Comparison of ENCODE assay signal across 36 mouse cellular contexts in the genomic region with DNA sequence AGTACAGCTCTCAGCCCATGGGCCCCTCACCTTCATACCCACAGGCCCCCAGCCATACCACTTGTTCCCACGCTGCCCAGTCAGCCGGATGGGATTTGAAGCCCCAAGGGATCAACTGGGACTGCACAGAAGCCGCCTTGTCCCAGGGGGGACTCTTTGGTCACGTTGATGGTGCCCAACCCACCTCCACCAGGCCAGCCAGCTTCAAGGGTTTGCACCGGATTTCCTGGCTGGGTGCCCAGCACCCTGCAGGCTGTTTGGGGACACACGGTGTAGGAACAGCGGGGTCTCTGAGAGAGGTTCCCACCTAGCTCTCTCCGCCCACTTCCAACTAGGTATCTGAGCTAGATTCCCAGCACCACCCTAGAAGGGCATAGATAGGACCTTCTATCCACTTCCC. TPM values are rescaled to one million over a fixed set of nuclear protein-coding genes. Genes with fewer than 3 reads are reported as not detected.
DNase-seq lines count a peak whose midpoint lies in the region; ATAC-seq and TF ChIP-seq lines count a peak whose summit lies in the region.
"Had no signal": no experiment of that assay in that cellular context is flagged by ENCODE, and none has a peak within 500 bp of the region (broad histone marks: within the 10 kb centered on the region; RNA-seq: fewer than 3 reads in every experiment).

No protein-coding gene starts in this region.

- in situ Hi-C loops in CH12.LX (cut with MboI; ENCODE audit: low pct_ligation_motif_present, low pct_unique_long_range_greater_than_20kb, low sequenced_read_pairs) = loop anchor here (10.0 kb wide), 1 partner anchor 115 kb away; no protein-coding TSS in a partner anchor

- no peak for DNase-seq in hindbrain, embryonic 10.5 days (ENCODE audit: low spot score)
- DNase-seq in lung, adult 18-20 months = no peak
- no peak for DNase-seq in CH12.LX (ENCODE audit: extremely low read depth)
- DNase-seq: adrenal gland, postnatal 10 days; B cell, adult 2 months; cerebellum, adult 8-10 months; cerebellum, postnatal 25 days; forebrain, postnatal 0 days; kidney, adult 8-10 months; kidney, postnatal 4 days; layer of hippocampus, adult 9-11 months; lung, postnatal 36 days; right cerebral cortex, adult 18-20 months; spleen, adult 18-20 months; thymus, postnatal 14 days had no signal

- TF ChIP-seq RAD21 in CH12.LX (IDR thresholded peaks at IDR 0.05; ENCODE audit: low read depth, low read length) = no peak

- H3K36me3 ChIP-seq in hindbrain, embryonic 10.5 days = no peaks in the 10 kb centered on the region
- no peaks in the 10 kb centered on the region for H3K36me3 ChIP-seq in hindbrain, embryonic 12.5 days
- no peaks in the 10 kb centered on the region for H3K36me3 ChIP-seq in lung, embryonic 15.5 days
- H3K36me3 ChIP-seq in CH12.LX (replicated peaks in 1 of 2; ENCODE audit: control insufficient read depth in 1 of 2, insufficient read depth in 1 of 2, low read length in 1 of 2) (no peaks in the 10 kb centered on the region), E14TG2a.4 (ENCODE audit: insufficient read depth, low read length) (no peaks in the 10 kb centered on the region)
- no peaks in the 10 kb centered on the region for H3K36me3 ChIP-seq in forebrain, embryonic 15.5 days
- H3K36me3 ChIP-seq: limb, embryonic 12.5 days; midbrain, embryonic 13.5 days; neural tube, embryonic 15.5 days had no signal

- H3K79me2 ChIP-seq in CH12.LX (replicated peaks; ENCODE audit: control insufficient read depth, extremely low read depth, insufficient read depth, poor library complexity, severe bottlenecking) = no peaks in the 10 kb centered on the region

- TF ChIP-seq CTCF in CH12.LX (conservative IDR thresholded peaks at IDR 0.05 in 1 of 2, IDR thresholded peaks at IDR 0.05 in 1 of 2; ENCODE audit: low read depth in 2 of 2, low read length in 2 of 2) = no peak
- TF ChIP-seq CTCF in E14TG2a.4 (conservative IDR thresholded peaks at IDR 0.05; ENCODE audit: low read length) = no peak

- ATAC-seq in hindbrain, embryonic 12.5 days (ENCODE audit: low FRiP score) = no peak
- ATAC-seq in lung, embryonic 15.5 days (ENCODE audit: borderline replicate concordance, extremely low read depth, low FRiP score, low TSS enrichment) = peak; percentile 15; the same call in 1 of the 2 replicates
- ATAC-seq in forebrain, embryonic 15.5 days (replicated peaks) = no peak
- ATAC-seq: forebrain, postnatal 0 days; hindbrain, embryonic 16.5 days; midbrain, embryonic 13.5 days; Patski had no signal

- TF ChIP-seq EP300 in CH12.LX (IDR thresholded peaks at IDR 0.05; ENCODE audit: low read length) = no peak

- no peaks in the 10 kb centered on the region for H3K9me3 ChIP-seq in hindbrain, embryonic 10.5 days
- no peaks in the 10 kb centered on the region for H3K9me3 ChIP-seq in hindbrain, embryonic 12.5 days (replicated peaks)
- no peaks in the 10 kb centered on the region for H3K9me3 ChIP-seq in lung, embryonic 15.5 days
- H3K9me3 ChIP-seq in CH12.LX (replicated peaks; ENCODE audit: low read length) (no peaks in the 10 kb centered on the region), E14TG2a.4 (ENCODE audit: low read length) (no peaks in the 10 kb centered on the region)
- H3K9me3 ChIP-seq in forebrain, embryonic 15.5 days = no peaks in the 10 kb centered on the region
- H3K9me3 ChIP-seq: limb, embryonic 12.5 days; midbrain, embryonic 13.5 days; neural tube, embryonic 15.5 days had no signal

- H3K4me3 ChIP-seq in hindbrain, embryonic 10.5 days = no peak overlapping the region
- no peak overlapping the region for H3K4me3 ChIP-seq in hindbrain, embryonic 12.5 days
- H3K4me3 ChIP-seq in lung, embryonic 15.5 days = no peak overlapping the region
- no peak overlapping the region for H3K4me3 ChIP-seq in CH12.LX (replicated peaks in 1 of 3; ENCODE audit: low read depth in 2 of 3, low read length in 2 of 3, poor library complexity in 1 of 3)
- peak overlapping the region; percentile 60 for H3K4me3 ChIP-seq in E14TG2a.4 (replicated peaks; ENCODE audit: low read length)
- H3K4me3 ChIP-seq in forebrain, embryonic 15.5 days = no peak overlapping the region
- H3K4me3 ChIP-seq: limb, embryonic 12.5 days; megakaryocyte, embryonic 14.5 days; midbrain, embryonic 13.5 days; neural tube, embryonic 15.5 days had no signal

- TF ChIP-seq POLR2A in CH12.LX (IDR thresholded peaks at IDR 0.05; ENCODE audit: low read depth, low read length) = no peak

- no peak overlapping the region for H3K4me2 ChIP-seq in hindbrain, embryonic 12.5 days (replicated peaks)
- no peak overlapping the region for H3K4me2 ChIP-seq in lung, embryonic 15.5 days
- H3K4me2 ChIP-seq in CH12.LX (ENCODE audit: insufficient read depth, low read depth, poor library complexity, severe bottlenecking) = no peak overlapping the region
- H3K4me2 ChIP-seq in forebrain, embryonic 15.5 days (replicated peaks) = no peak overlapping the region
- H3K4me2 ChIP-seq: limb, embryonic 12.5 days; midbrain, embryonic 13.5 days; neural tube, embryonic 15.5 days had no signal

- dilution Hi-C loops in CH12.LX (cut with MboI; ENCODE audit: extremely low pct_ligation_motif_present, extremely low pct_unique_long_range_greater_than_20kb, low sequenced_read_pairs) = no loop called here

- no peak overlapping the region for H3K9ac ChIP-seq in hindbrain, embryonic 12.5 days
- no peak overlapping the region for H3K9ac ChIP-seq in lung, embryonic 15.5 days
- no peak overlapping the region for H3K9ac ChIP-seq in CH12.LX (ENCODE audit: insufficient read depth, low read depth)
- no peak overlapping the region for H3K9ac ChIP-seq in forebrain, embryonic 15.5 days (replicated peaks)
- H3K9ac ChIP-seq: forebrain, postnatal 0 days; limb, embryonic 12.5 days; midbrain, embryonic 13.5 days; neural tube, embryonic 15.5 days had no signal

- peak overlapping the region; percentile 72; the same call in 1 of the 2 replicates for H3K27ac ChIP-seq in hindbrain, embryonic 10.5 days
- no peak overlapping the region for H3K27ac ChIP-seq in hindbrain, embryonic 12.5 days
- no peak overlapping the region for H3K27ac ChIP-seq in lung, embryonic 15.5 days
- H3K27ac ChIP-seq in CH12.LX (ENCODE audit: insufficient read depth, low read depth) = no peak overlapping the region
- H3K27ac ChIP-seq in forebrain, embryonic 15.5 days (replicated peaks) = no peak overlapping the region
- H3K27ac ChIP-seq: kidney, postnatal 0 days; limb, embryonic 12.5 days; midbrain, embryonic 13.5 days; neural tube, embryonic 15.5 days had no signal

- 84% methylated on average over 8 of the region's 8 CpGs for WGBS in hindbrain, embryonic 10.5 days
- WGBS in hindbrain, embryonic 12.5 days = 77% methylated on average over 8 of the region's 8 CpGs
- 62% methylated on average over 8 of the region's 8 CpGs for WGBS in lung, embryonic 15.5 days
- WGBS in forebrain, embryonic 15.5 days = 59% methylated on average over 8 of the region's 8 CpGs

- H3K27me3 ChIP-seq in hindbrain, embryonic 10.5 days (ENCODE audit: insufficient read depth, poor library complexity, severe bottlenecking) = no peaks in the 10 kb centered on the region
- no peaks in the 10 kb centered on the region for H3K27me3 ChIP-seq in hindbrain, embryonic 12.5 days
- no peaks in the 10 kb centered on the region for H3K27me3 ChIP-seq in lung, embryonic 15.5 days
- H3K27me3 ChIP-seq in CH12.LX (replicated peaks) = no peaks in the 10 kb centered on the region
- H3K27me3 ChIP-seq in E14TG2a.4 (ENCODE audit: insufficient read depth, low read length) = no peaks in the 10 kb centered on the region
- H3K27me3 ChIP-seq in forebrain, embryonic 15.5 days = no peaks in the 10 kb centered on the region
- H3K27me3 ChIP-seq: limb, embryonic 12.5 days; midbrain, embryonic 13.5 days; neural tube, embryonic 15.5 days; Patski had no signal

- H3K4me1 ChIP-seq in hindbrain, embryonic 10.5 days (replicated peaks) = peaks cover 36% of the 10 kb centered on the region
- H3K4me1 ChIP-seq in hindbrain, embryonic 12.5 days = peaks cover 7% of the 10 kb centered on the region
- 0 out of 2 replicates have a peak, but pooled peaks cover 12% of the 10 kb centered on the region for H3K4me1 ChIP-seq in lung, embryonic 15.5 days
- H3K4me1 ChIP-seq in CH12.LX (ENCODE audit: control insufficient read depth in 1 of 2, insufficient read depth in 2 of 2) (peaks cover 3 to 7% of the 10 kb centered on the region in 2 experiments; a peak in 3 of 4 replicates), E14TG2a.4 (replicated peaks; ENCODE audit: low read depth, low read length) (peaks cover 89% of the 10 kb centered on the region)
- H3K4me1 ChIP-seq in forebrain, embryonic 15.5 days = peaks cover 7% of the 10 kb centered on the region; the same call in 1 of the 2 replicates

TF ChIP-seq in CH12.LX, 34 proteins besides CTCF, POLR2A, EP300 and RAD21:
- peak; percentile 50; the same call in 1 of the 2 replicates for TF ChIP-seq BHLHE40 (IDR thresholded peaks at IDR 0.05; ENCODE audit: low read depth, low read length)
- TF ChIP-seq NRF1 (IDR thresholded peaks at IDR 0.05; ENCODE audit: low read depth, low read length) = no peak
- TF ChIP-seq IRF4 (IDR thresholded peaks at IDR 0.05; ENCODE audit: low read depth, low read length) = no peak
- peak; percentile 22; the same call in 1 of the 2 replicates for TF ChIP-seq ETS1 (conservative IDR thresholded peaks at IDR 0.05; ENCODE audit: low read depth, low read length)

RNA-seq across cellular contexts. Expression of gene Lao1, which starts 48.4 kb away (rescaled TPM):
- not detected in 2 replicates for polyA plus RNA-seq in hindbrain, embryonic 10.5 days (2016; fragmentation: Nextera tagmentation; extraction: Ambion mirVana)
- not detected in 2 replicates for polyA plus RNA-seq in hindbrain, embryonic 12.5 days (2016; fragmentation: Nextera tagmentation; extraction: Ambion mirVana)
- not detected in 2 replicates for polyA plus RNA-seq in lung, embryonic 15.5 days (2015; fragmentation: Nextera tagmentation; extraction: Ambion mirVana)
- total RNA-seq in CH12.LX (2012; rRNA removed) (0.34 and 0.46 TPM in 2 replicates), CH12.LX (2014; rRNA removed) (not detected in 2 replicates)
- polyA plus RNA-seq in CH12.LX (2012; ENCODE audit: insufficient read length, low read depth) = 0.81 and 1.1 TPM in 2 replicates
- polyA plus RNA-seq in forebrain, embryonic 15.5 days (2015; fragmentation: Nextera tagmentation; extraction: Ambion mirVana) = 0.28 and 0.29 TPM in 2 replicates
- total RNA-seq: forebrain, postnatal 0 days; gastrocnemius, postnatal 4 days; hematopoietic stem cell, adult 5-6 weeks; liver, adult 2 months; MEL; monocyte, adult 5-6 weeks had no signal
- polyA plus RNA-seq: embryonic facial prominence, embryonic 11.5 days; heart, embryonic 16.5 days; intestine, embryonic 14.5 days; kidney, postnatal 0 days; limb, embryonic 12.5 days; liver, adult 2 months; liver, embryonic 16.5 days; midbrain, embryonic 13.5 days; neural tube, embryonic 15.5 days; Patski; stomach, embryonic 16.5 days had no signal
